Mouse (Mus musculus) frontal cortex, postnatal 14 days (tissue): Measurements from ENCODE around the gene Cryzl1.
"Not testable (repeated sequence)": the region's sequence is repeated elsewhere in the genome, so short reads cannot be mapped to it uniquely, and the experiment has no call there.

Source experiments
- DNase-seq, 2 experiments: peaks; one replicate each; pipeline ENCODE4 v3.0.0; 2022; ENCODE audit warnings: low spot score in 2 of 2

The Cryzl1 gene

DNA sequence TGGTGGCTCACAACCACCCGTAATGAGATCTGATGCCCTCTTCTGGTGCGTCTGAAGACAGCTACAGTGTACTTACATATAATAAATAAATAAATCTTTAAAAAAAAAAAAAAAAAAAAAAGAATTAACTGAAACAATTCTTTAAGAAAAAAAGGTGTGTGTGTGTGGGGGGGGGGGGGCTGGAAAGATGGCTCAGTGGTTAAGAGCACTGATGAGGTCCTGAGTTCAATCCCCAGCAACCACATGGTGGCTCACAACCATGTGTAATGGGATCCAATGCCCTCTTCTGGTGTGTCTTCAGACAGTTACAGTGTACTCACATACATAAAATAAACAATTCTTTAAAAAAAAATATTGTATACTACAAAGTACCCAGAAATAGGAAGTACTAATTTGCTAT, 83.4 kb downstream of the Cryzl1 start:
- DNase-seq, result not testable (repeated sequence)

DNA sequence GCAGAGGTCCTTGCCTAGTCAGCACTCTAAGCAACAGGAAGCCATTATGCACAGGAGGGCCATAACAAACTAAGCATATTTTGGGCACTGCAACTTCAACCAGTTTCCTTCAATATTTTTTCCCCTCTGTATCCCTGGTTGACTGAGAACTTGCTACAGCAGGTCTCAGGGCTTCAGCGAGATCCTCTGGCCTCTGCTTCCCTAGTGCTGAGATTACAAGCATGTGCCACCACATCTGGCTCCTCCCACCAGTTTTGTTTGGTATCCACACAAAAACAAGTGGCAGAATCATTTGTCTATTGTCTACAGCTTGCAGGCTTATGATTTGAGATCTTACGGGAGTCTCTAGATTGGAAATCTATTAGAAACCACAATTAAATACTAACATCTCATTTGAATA, 83.9 kb downstream of the Cryzl1 start:
- no peak for DNase-seq

DNA sequence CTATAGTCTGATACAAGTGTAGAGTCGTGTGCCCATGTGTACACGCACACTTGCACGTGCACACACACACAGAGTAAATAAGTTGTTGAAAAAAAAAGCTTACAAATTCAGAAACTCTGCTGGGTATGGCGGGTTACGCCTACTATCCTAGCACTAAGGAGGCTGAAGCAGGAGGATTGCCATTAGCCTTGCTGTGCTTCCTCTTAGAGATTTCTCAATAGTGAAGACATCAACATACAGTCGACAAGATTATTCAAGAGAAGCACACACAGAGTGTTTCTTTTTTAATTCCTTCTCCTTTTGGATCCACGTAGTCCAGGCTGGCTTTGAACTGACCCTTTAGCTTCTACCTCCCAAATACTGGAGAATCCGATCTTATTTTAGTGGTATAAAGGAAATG, 88.6 kb downstream of the Cryzl1 start:
- DNase-seq, result no peak

DNA sequence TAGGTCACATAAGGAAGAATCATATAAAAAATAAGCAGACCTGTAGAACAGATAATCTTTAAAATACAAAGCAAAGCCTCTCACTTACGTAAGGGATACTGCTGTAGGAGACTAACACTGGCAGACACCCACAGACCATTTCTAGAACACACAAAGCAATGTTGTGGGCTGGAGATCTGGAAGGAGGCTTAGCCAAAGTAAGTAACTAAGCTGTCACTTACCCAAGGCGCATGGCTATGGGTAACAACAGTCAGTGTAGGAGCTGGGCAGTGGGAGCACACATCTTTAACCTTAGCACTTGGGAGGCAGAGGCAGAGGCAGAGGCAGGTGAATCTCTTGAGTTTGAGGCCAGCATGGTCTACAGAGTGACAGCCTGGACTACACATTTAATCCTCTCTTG, 89.1 kb downstream of the Cryzl1 start:
- DNase-seq, result no peak
